ENCODE assay signal across 8 mouse cellular contexts in the genomic region with DNA sequence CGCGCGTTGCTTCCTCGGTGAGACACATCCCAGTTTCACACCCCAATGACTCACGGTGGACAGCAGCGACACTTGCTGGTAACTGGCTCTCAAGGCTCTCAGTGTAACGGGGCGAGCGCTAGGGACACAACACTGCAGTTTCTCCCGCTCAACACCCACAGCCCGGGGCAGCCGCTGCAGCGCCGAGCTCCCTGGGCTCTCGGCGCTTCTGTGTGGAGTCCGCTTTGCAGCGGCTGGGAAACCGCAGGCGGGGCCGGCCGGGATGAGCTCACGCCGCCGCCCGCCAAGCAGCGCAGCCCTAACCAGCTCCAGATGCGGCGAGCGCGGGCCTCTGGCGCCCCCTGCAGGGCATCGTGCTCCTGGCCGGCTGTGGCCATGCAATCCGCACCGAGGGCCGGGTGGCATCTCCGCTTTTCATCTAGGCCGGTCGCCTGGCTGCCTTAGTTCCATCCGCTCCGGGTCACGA. TPM values are rescaled to one million over a fixed set of nuclear protein-coding genes. Genes with fewer than 3 reads are reported as not detected.
DNase-seq lines count a peak whose midpoint lies in the region; ATAC-seq and TF ChIP-seq lines count a peak whose summit lies in the region.

No protein-coding gene starts in this region.

- peak; percentile 85 for ATAC-seq in erythroblast, adult 5-6 weeks (replicated peaks; ENCODE audit: low FRiP score, poor library complexity, severe bottlenecking)
- peak; percentile 87 for ATAC-seq in heart, embryonic 11.5 days (replicated peaks; ENCODE audit: insufficient number of reproducible peaks, low FRiP score, low TSS enrichment)
- ATAC-seq in kidney, embryonic 16.5 days (ENCODE audit: low FRiP score, low TSS enrichment) = peak; percentile 95

- peak; percentile 88 for TF ChIP-seq CTCF in liver, adult 2 months (IDR thresholded peaks at IDR 0.05; ENCODE audit: low read depth, low read length)

- no peaks in the 10 kb centered on the region for H3K9me3 ChIP-seq in heart, embryonic 11.5 days (replicated peaks; ENCODE audit: control insufficient read depth, low read length)
- H3K9me3 ChIP-seq in kidney, embryonic 16.5 days (ENCODE audit: low read length) = no peaks in the 10 kb centered on the region

- no peak for TF ChIP-seq POLR2A in liver, adult 2 months (IDR thresholded peaks at IDR 0.05; ENCODE audit: extremely low read depth, insufficient read depth, low read length)
- TF ChIP-seq POLR2A in myocyte (IDR thresholded peaks at IDR 0.05; ENCODE audit: insufficient read length, low read depth) = no peak

- peak overlapping the region; percentile 83 for H3K4me2 ChIP-seq in heart, embryonic 11.5 days
- H3K4me2 ChIP-seq in kidney, embryonic 16.5 days (replicated peaks; ENCODE audit: low read depth, low read length) = peak overlapping the region; percentile 93
- peak overlapping the region; percentile 87 for H3K4me2 ChIP-seq in myocyte (ENCODE audit: low read depth)

- peak overlapping the region; percentile 69 for H3K9ac ChIP-seq in heart, embryonic 11.5 days (ENCODE audit: low read depth, low read length)
- peak overlapping the region; percentile 76 for H3K9ac ChIP-seq in kidney, embryonic 16.5 days (replicated peaks; ENCODE audit: low read length)
- peak overlapping the region; percentile 60 for H3K9ac ChIP-seq in liver, adult 2 months (ENCODE audit: low read depth, low read length)

- peak overlapping the region; percentile 59 for H3K27ac ChIP-seq in heart, embryonic 11.5 days (ENCODE audit: low read depth, low read length)
- H3K27ac ChIP-seq in kidney, embryonic 16.5 days (ENCODE audit: low read length) = peak overlapping the region; percentile 68; the same call in 1 of the 2 replicates
- peak overlapping the region; percentile 73 for H3K27ac ChIP-seq in liver, adult 2 months (replicated peaks; ENCODE audit: insufficient read depth, low read depth, low read length)

- peak overlapping the region; percentile 9 for H3ac ChIP-seq in myocyte (ENCODE audit: control insufficient read depth, insufficient read length)

- under 1% methylated on average over 43 of the region's 43 CpGs for WGBS in heart, embryonic 11.5 days (ENCODE audit: insufficient replicate concordance)
- under 1% methylated on average over 43 of the region's 43 CpGs for WGBS in kidney, embryonic 16.5 days
- WGBS in liver, adult 2 months = under 1% methylated on average over 43 of the region's 43 CpGs

- no peaks in the 10 kb centered on the region for H3K27me3 ChIP-seq in heart, embryonic 11.5 days (ENCODE audit: control insufficient read depth, insufficient read depth, low read length)
- H3K27me3 ChIP-seq in kidney, embryonic 16.5 days (ENCODE audit: insufficient read depth, low read length) = no peaks in the 10 kb centered on the region; the same call in 1 of the 2 replicates
- H3K27me3 ChIP-seq in liver, adult 2 months (ENCODE audit: control insufficient read depth, insufficient read depth, low read length) = no peaks in the 10 kb centered on the region
- peaks cover 16% of the 10 kb centered on the region for H3K27me3 ChIP-seq in myocyte (ENCODE audit: control insufficient read depth, insufficient read depth, insufficient read length)
- no peaks in the 10 kb centered on the region for H3K27me3 ChIP-seq in splenic B cell, adult 2 months (ENCODE audit: control insufficient read depth, insufficient read depth, low read length, poor library complexity, severe bottlenecking)

- H3K36me3 ChIP-seq in heart, embryonic 11.5 days (ENCODE audit: control insufficient read depth, insufficient read depth, low read length) = no peaks in the 10 kb centered on the region
- no peaks in the 10 kb centered on the region for H3K36me3 ChIP-seq in kidney, embryonic 16.5 days (ENCODE audit: insufficient read depth, low read length)
- H3K36me3 ChIP-seq in liver, adult 2 months (ENCODE audit: control insufficient read depth, insufficient read depth, low read length) = no peaks in the 10 kb centered on the region
- no peaks in the 10 kb centered on the region for H3K36me3 ChIP-seq in myocyte (ENCODE audit: control insufficient read depth, insufficient read depth)
- no peaks in the 10 kb centered on the region for H3K36me3 ChIP-seq in splenic B cell, adult 2 months (ENCODE audit: control insufficient read depth, insufficient read depth, low read length, poor library complexity, severe bottlenecking)

- peak overlapping the region; percentile 57 for H3K4me3 ChIP-seq in heart, embryonic 11.5 days (ENCODE audit: low read depth, low read length)
- H3K4me3 ChIP-seq in kidney, embryonic 16.5 days (ENCODE audit: low read length) = peak overlapping the region; percentile 56
- H3K4me3 ChIP-seq in liver, adult 2 months (ENCODE audit: insufficient read depth, low read depth, low read length) = peak overlapping the region; percentile 54; the same call in 1 of the 2 replicates
- peak overlapping the region; percentile 9 for H3K4me3 ChIP-seq in myocyte

- peak; percentile 94 to 95 for DNase-seq in B cell, adult 2 months
- DNase-seq in brain, adult 2 months (ENCODE audit: low read depth, low spot score) = peak; percentile 94
- peak; percentile 82 for DNase-seq in liver, adult 2 months (ENCODE audit: extremely low read depth, low read depth, low spot score)
- peak; percentile 90 for DNase-seq in splenic B cell, adult 2 months (ENCODE audit: low read depth, low spot score)

- peaks cover 13% of the 10 kb centered on the region for H3K4me1 ChIP-seq in heart, embryonic 11.5 days (ENCODE audit: control insufficient read depth, insufficient read depth, low read length)
- H3K4me1 ChIP-seq in kidney, embryonic 16.5 days (ENCODE audit: insufficient read depth, low read length) = peaks cover 9% of the 10 kb centered on the region; the same call in 1 of the 2 replicates
- peaks cover 9% of the 10 kb centered on the region; the same call in 1 of the 2 replicates for H3K4me1 ChIP-seq in liver, adult 2 months (ENCODE audit: control insufficient read depth, insufficient read depth, low read length)

- H3K79me2 ChIP-seq in liver, adult 2 months (ENCODE audit: control insufficient read depth, insufficient read depth, low read length) = no peaks in the 10 kb centered on the region
- H3K79me2 ChIP-seq in myocyte (ENCODE audit: control insufficient read depth, insufficient read depth) = no peaks in the 10 kb centered on the region

TF ChIP-seq in myocyte, 11 proteins besides CTCF, POLR2A, EP300 and RAD21:
- TF ChIP-seq MYOD1 (IDR thresholded peaks at IDR 0.05; ENCODE audit: control insufficient read depth in 1 of 3, insufficient read length in 2 of 3, low read depth in 2 of 3) (peak in 1 of 3 experiments; percentile 38), TCF3 (IDR thresholded peaks at IDR 0.05; ENCODE audit: insufficient read length, low read depth) (peak; percentile 14), POLR2AphosphoS2 (IDR thresholded peaks at IDR 0.05; ENCODE audit: insufficient read length, low read depth) (no peak), MYOG (IDR thresholded peaks at IDR 0.05; ENCODE audit: control insufficient read depth in 1 of 3, insufficient read depth in 1 of 3, insufficient read length in 2 of 3, low read depth in 2 of 3) (peak in 1 of 3 experiments; percentile 49)

RNA-seq across cellular contexts. Expression of a gene that starts 16.7 kb away (rescaled TPM):
- not detected in 2 replicates for total RNA-seq in erythroblast, adult 5-6 weeks (2015; ENCODE audit: low replicate concordance)
- not detected in 2 replicates for total RNA-seq in erythroblast, adult 5-6 weeks (2017; ENCODE audit: low replicate concordance)
- polyA plus RNA-seq in heart, embryonic 11.5 days (2014; fragmentation: Nextera tagmentation; extraction: Ambion mirVana) = not detected in 2 replicates
- polyA plus RNA-seq in kidney, embryonic 16.5 days (2015; fragmentation: Nextera tagmentation; extraction: Ambion mirVana) = not detected in 2 replicates
- total RNA-seq in liver, adult 2 months (2014; rRNA removed) = not detected in 2 replicates
- polyA plus RNA-seq in liver, adult 2 months (2012; rRNA removed) = not detected in 2 replicates
- polyA plus RNA-seq in myocyte (2012; fragmentation: generic; extraction: Trizol) = not detected

RNA-seq across cellular contexts. Expression of a gene that starts 32.5 kb away (rescaled TPM):
- total RNA-seq in erythroblast, adult 5-6 weeks (2015; ENCODE audit: low replicate concordance) = not detected in 2 replicates
- total RNA-seq in erythroblast, adult 5-6 weeks (2017; ENCODE audit: low replicate concordance) = not detected in 2 replicates
- not detected in 2 replicates for polyA plus RNA-seq in heart, embryonic 11.5 days (2014; fragmentation: Nextera tagmentation; extraction: Ambion mirVana)
- polyA plus RNA-seq in kidney, embryonic 16.5 days (2015; fragmentation: Nextera tagmentation; extraction: Ambion mirVana) = not detected in 2 replicates
- total RNA-seq in liver, adult 2 months (2014; rRNA removed) = not detected in 2 replicates
- not detected in 2 replicates for polyA plus RNA-seq in liver, adult 2 months (2012; rRNA removed)
- polyA plus RNA-seq in myocyte (2012; fragmentation: generic; extraction: Trizol) = not detected

RNA-seq across cellular contexts. Expression of a gene that starts 34.3 kb away (rescaled TPM):
- total RNA-seq in erythroblast, adult 5-6 weeks (2015; ENCODE audit: low replicate concordance) = not detected in 2 replicates
- total RNA-seq in erythroblast, adult 5-6 weeks (2017; ENCODE audit: low replicate concordance) = not detected in 2 replicates
- 24.3 and 27.8 TPM in 2 replicates for polyA plus RNA-seq in heart, embryonic 11.5 days (2014; fragmentation: Nextera tagmentation; extraction: Ambion mirVana)
- polyA plus RNA-seq in kidney, embryonic 16.5 days (2015; fragmentation: Nextera tagmentation; extraction: Ambion mirVana) = 98.8 and 108 TPM in 2 replicates
- 7.4 and 11.0 TPM in 2 replicates for total RNA-seq in liver, adult 2 months (2014; rRNA removed)
- polyA plus RNA-seq in liver, adult 2 months (2012; rRNA removed) = 24.4 and 28.1 TPM in 2 replicates
- polyA plus RNA-seq in myocyte (2012; fragmentation: generic; extraction: Trizol) = 0.20 TPM

RNA-seq across cellular contexts. Expression of a gene that starts 39.6 kb away (rescaled TPM):
- not detected in 2 replicates for total RNA-seq in erythroblast, adult 5-6 weeks (2015; ENCODE audit: low replicate concordance)
- not detected in 2 replicates for total RNA-seq in erythroblast, adult 5-6 weeks (2017; ENCODE audit: low replicate concordance)
- polyA plus RNA-seq in heart, embryonic 11.5 days (2014; fragmentation: Nextera tagmentation; extraction: Ambion mirVana) = 3,236 and 3,494 TPM in 2 replicates
- 1.5 and 3.6 TPM in 2 replicates for polyA plus RNA-seq in kidney, embryonic 16.5 days (2015; fragmentation: Nextera tagmentation; extraction: Ambion mirVana)
- 0.55 and 0.94 TPM in 2 replicates for total RNA-seq in liver, adult 2 months (2014; rRNA removed)
- 0.25 TPM in 1 of 2 replicates, not detected in the other for polyA plus RNA-seq in liver, adult 2 months (2012; rRNA removed)
- 0.22 TPM for polyA plus RNA-seq in myocyte (2012; fragmentation: generic; extraction: Trizol)

RNA-seq across cellular contexts. Expression of a gene that starts 45.2 kb away (rescaled TPM):
- not detected in 2 replicates for total RNA-seq in erythroblast, adult 5-6 weeks (2015; ENCODE audit: low replicate concordance)
- not detected in 2 replicates for total RNA-seq in erythroblast, adult 5-6 weeks (2017; ENCODE audit: low replicate concordance)
- polyA plus RNA-seq in heart, embryonic 11.5 days (2014; fragmentation: Nextera tagmentation; extraction: Ambion mirVana) = not detected in 2 replicates
- polyA plus RNA-seq in kidney, embryonic 16.5 days (2015; fragmentation: Nextera tagmentation; extraction: Ambion mirVana) = not detected in 2 replicates
- not detected in 2 replicates for total RNA-seq in liver, adult 2 months (2014; rRNA removed)
- not detected in 2 replicates for polyA plus RNA-seq in liver, adult 2 months (2012; rRNA removed)
- polyA plus RNA-seq in myocyte (2012; fragmentation: generic; extraction: Trizol) = not detected

Comparison
In these comparisons a context has a peak if more than half of its experiments do, and no peak if none do; other contexts are left out.
1. Peak in every context shown above with its lines: DNase-seq, ATAC-seq, H3K4me3 ChIP-seq and H3K27ac ChIP-seq.
2. RNA of a gene that starts 34.3 kb away (polyA plus RNA-seq): 98.8 to 108 TPM in kidney, embryonic 16.5 days, 24.4 to 28.1 TPM in liver, adult 2 months and 24.3 to 27.8 TPM in heart, embryonic 11.5 days; 0.20 TPM in myocyte (single experiment); every median in the first group is over 10 times any median in the second.